Mouse (Mus musculus) right cerebral cortex, postnatal 10 days (tissue): ENCODE results near the gene Camk2g.

Experiments used
- DNase-seq, 2 experiments: peaks; one replicate each; pipeline ENCODE4 v3.0.0; 2021; ENCODE audit warnings: low spot score in 2 of 2

The Camk2g gene

DNA sequence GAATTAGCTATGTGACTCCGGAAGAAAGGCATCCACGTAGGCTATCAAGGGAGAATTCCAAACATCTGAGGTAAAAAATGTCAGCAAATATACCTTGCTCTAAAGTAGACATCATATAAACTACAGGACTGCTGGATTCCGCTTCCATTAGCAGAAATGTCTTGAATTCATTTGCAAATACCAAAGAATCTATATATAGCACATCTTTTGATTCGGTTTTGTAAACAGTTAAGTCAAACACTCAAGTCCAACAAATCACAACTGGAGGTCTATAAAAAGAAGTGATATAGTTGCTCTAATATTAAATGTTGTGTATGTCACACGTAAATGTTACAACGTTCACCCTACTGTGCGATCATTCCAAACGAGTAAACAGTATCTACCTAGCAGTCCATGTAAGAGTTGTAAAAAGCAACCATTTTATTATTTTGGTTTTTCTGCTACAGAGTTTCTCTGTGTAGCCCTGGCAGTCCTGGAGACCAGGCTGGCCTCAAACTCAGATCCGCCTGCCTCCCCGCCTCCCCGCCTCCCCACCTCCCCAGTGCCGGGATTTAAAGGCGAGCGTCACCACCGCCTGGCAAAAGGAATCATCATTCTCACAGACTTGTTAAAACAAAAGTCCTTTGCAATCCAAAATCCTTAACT is 91.7 kb downstream of the Camk2g start:
- DNase-seq = no peak

DNA sequence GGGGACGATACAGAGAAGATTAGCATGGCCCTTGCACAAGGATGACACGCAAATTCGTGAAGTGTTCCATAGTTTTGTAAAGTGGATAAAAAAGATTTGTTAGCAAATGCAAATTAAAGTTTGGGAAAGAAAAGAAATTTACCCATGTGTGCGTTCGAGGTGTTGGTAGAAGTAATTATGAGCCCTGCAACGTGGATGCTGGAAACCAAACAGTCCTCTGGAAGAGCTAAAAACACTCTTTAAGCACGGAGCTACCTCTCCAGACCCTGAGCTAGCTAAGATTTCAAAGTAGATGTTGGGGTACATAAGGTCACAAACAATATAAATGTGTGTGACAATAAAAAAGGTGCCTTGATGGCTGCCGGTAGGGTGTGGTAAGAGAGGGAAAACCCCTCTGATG is 92.3 kb downstream of the Camk2g start:
- no peak for DNase-seq

DNA sequence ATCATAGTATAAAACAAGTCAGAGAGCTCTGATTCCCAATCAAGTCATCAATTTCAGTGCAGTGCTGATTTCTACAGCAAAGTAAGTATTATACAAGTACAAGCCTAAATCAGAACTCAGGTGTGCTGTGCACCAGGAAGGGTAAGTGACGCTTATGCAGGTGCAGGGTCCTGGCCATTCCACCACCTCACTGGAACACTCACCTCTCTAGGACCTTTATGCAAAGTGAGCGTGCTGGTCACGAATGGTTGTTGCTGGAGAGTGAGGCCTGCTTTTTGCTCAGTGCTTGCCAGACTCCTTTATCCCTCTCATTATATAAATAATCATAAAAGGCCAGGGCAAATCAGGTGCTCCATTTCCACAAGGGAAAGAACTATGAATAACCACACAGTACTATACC is 93.5 kb downstream of the Camk2g start:
- peak in 1 of 2 experiments; percentile 26 for DNase-seq

DNA sequence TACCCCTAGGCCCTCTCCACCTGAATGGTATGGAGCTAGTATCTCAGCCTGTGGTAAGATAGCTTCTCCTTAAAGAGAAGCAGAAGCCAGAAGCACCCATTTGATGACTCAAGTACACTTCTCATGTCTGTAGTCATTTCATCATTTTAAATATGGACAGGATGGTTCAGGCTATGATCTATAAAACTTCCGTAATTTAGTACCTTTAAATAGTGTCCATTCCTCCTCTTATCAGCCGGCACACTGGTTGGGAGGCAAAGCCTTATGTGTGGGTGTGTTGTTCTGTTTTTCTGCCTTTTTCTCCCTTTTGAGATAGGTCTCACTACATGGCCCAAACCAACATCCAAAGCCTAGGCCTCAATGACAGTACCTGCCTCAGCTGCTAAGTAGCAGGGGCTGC is 95.4 kb downstream of the Camk2g start:
- DNase-seq = no peak

DNA sequence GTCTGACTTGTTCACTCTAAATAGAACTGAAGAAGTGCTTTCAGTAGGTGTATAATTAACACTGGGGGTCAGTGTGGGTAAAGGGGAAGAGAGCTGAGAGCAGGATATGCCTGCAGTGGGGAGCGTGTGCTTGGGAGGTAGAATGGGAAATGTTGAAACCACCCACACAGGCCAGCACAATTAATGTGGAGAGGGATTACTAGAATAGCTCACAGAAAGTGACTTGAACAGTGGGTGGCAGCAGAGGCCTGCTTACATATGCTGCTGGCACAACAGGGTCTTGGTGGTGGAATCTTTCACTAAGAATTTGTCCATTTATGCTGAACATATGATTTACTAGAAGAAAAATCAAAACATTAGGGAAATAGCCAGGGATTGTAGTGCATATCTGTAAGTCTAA is 96.9 kb downstream of the Camk2g start:
- peak; percentile 75 to 83 for DNase-seq

DNA sequence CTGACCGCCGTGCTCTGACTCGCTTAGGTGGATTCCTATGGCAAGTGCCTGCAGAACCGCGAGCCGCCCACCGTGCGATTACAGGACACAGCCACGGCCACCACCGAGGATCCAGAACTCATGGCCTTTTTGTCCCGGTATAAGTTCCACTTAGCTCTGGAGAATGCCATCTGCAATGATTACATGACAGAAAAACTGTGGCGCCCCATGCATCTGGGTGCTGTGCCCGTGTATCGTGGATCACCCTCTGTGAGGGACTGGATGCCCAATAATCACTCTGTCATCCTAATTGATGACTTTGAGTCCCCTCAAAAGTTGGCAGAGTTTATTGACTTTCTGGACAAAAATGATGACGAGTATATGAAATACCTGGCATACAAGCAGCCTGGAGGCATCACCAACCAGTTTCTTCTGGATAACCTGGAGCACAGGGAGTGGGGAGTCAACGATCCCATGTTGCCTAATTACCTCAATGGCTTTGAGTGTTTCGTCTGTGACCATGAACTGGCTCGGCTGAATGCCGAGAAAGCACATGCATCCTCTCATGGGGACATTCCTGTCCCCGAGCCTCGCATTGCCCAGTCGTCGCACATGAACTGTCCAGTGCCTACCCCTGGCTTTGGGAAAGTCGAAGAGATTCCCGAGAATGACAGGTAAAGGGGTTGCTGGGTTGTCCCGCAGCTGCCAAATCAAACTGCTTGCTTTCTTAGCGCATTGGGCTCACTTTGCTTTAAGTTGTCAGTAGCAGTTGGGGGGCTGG is 97.9 kb downstream of the Camk2g start:
- no peak for DNase-seq

DNA sequence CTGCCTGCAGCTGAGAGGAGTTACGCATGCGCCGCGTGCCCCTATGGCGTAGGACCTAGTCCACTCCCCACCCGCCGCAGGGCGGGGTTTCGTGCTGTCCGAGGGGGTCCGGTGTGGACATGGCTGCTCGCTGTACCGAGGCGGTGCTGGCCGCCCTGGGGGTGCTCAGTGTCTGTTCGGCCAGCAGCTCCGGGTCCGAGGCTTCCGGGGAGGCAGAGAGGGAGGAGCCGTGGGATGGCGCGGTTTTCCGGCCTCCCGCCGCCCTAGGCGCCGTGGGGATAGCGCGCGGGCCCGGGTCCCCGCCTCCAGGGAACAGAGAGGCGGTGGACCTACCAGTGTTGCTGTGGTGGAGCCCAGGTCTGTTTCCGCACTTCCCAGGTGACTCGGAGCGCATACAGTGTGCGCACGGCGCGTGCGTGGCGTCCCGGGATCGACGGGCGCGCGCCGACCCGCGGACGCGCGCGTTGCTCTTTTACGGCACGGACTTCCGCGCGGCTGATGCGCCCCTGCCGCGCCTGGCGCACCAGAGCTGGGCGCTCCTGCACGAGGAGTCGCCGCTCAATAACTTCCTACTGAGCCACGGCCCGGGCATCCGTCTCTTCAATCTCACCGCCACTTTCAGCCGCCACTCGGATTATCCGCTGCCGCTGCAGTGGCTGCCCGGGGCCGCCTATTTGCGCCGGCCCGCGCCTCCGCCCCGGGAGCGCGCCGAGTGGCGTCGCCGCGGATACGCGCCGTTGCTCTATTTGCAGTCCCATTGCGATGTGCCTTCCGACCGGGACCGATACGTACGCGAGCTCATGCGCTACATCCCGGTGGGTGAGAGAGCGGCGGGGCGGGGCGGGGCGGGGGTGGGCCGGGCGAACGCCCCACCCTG is 98.8 kb downstream of the Camk2g start, which contains the start of gene Fut11:
TSS of gene Fut11 (plus strand) at position 85 of the 877 bp plus-strand sequence.
- DNase-seq = peak; percentile 92

DNA sequence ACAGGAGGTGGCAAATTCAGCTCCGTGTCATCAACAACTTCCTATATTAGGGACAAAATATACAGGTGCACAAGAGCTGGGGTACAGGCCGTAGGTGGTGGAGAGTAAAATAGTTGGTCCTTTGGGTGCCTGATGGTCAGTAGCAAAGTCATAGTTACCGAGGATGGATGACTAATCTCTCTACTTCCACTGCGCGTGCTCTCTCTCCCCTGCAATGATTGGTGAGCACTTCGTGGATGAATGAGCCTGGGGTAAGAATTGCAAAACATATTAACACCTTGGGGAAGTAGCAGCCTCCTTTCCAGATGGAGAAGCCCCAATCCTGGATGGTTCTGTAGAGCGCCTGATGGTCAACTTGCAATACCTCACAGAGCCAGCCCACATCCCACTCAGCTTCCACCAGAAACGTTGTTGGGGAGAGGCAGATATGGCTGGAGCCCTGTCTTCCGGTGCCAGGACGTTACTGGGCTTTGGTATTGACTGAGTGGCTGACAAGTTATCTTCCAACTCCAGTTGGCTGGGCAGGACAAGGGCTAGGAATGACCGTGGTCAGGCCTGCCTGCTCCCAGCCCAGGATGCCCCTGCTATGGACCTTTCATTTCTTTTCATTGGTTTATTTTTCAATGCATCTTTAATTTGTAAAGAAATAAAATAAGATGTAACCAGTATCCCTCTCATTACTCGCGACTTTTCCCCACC is 99.6 kb downstream of the Camk2g start:
- DNase-seq = no peak

DNA sequence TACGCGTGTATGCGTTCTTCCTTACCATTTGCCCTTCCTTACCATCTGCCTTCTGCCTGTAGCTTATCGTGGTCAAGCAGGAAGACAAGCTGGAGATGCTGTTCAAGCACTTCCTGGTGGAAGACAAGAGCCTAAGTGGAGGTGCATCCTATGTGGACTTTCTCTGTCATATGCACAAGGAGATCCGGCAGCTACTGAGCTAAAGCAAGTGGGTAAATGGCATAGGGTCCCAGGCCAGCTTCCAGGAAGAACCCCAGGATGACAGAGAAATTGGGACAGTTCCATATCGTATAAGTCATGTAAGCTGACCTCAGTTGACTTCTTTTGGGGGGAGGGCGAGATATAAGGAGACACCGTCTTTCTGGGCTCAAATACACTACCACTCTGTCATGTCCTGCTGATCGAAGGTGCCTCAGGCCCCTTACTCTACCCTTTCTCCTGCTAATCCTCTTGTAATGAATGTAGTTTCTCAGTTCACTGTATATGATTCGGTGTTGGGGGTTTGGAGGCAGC is 100.2 kb downstream of the Camk2g start:
- no peak for DNase-seq

DNA sequence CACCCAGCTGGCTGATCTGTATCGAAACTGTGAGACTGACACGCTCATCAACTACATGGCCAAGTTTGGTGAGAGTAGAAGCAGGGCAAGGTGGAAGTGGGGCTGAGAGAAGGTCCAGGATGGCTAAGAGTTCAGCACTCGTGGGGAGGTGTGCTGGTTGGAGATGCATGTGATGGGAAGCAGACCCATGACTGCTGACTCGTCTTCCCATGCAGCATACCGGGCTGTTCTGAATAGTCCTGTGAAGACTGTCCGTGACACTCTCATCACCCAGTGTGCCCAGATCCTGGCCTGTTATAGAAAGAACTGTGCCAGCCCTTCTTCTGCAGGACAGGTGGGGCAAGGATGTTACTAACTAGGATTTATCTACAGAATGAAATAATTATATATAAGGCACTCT is 102.1 kb downstream of the Camk2g start:
- no peak for DNase-seq

DNA sequence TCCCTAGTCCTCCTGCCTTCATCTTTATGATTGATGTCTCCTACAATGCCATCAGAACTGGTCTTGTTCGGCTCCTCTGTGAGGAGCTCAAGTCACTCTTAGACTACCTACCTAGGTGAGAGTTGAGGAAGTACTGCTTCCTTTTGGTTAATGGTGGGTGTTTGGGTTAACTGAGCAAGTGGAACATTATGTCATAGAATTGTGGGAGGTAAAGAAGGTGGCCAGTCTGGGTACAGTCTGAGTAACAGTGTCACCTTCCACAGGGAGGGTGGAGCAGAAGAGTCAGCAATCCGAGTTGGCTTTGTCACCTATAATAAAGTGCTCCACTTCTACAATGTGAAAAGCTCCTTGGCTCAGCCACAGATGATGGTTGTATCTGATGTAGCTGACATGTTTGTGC is 104.9 kb downstream of the Camk2g start:
- no peak for DNase-seq

DNA sequence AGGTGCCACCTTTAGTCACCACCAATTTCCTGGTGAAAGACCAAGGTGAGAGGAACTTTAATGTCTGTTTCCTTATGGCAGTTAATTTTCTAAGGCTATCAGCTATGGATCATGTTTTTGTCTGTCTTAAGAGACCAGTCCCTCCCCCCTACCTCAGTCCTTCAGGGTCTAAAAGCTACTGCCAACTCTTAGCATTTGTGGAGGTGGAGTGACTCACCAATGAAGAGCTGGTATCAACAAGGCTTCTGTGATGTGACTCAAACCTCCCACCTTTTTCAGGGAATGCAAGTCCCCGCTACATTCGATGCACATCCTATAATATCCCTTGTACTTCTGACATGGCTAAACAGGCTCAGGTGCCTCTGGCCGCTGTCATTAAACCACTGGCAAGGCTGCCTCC is 107.3 kb downstream of the Camk2g start:
- DNase-seq = no peak
